Mouse (Mus musculus) macrophage (primary cell): ENCODE results near the gene Smc3. TPM values are rescaled to one million over a fixed set of nuclear protein-coding genes. Genes with fewer than 3 reads are reported as not detected.

ENCODE experiments used
- H3K27ac ChIP-seq: fragments of 350-480 bp; formaldehyde crosslinking; 2 replicates; pipeline ENCODE4 v1.9.0; 2021
- H3K36me3 ChIP-seq: fragments of 350-480 bp; formaldehyde crosslinking; 2 replicates; pipeline ENCODE4 v1.9.0; 2021; ENCODE audit errors: inconsistent target
- H3K4me3 ChIP-seq: fragments of 350-480 bp; formaldehyde crosslinking; 2 replicates; pipeline ENCODE4 v1.9.0; 2021; ENCODE audit errors: inconsistent target
- H3K79me2 ChIP-seq: fragments of 350-480 bp; formaldehyde crosslinking; 2 replicates; pipeline ENCODE4 v1.9.0; 2021; ENCODE audit errors: inconsistent target
- WGBS: methylation state at CpG from one replicate; pipeline ENCODE4 v1.1.7; 2026; ENCODE audit warnings: inconsistent platforms; ENCODE audit not compliant: missing documents; 5-methylcytosine and 5-hydroxymethylcytosine counted together
- polyA plus RNA-seq: library from polyadenylated mRNA; stranded (reverse); fragments of 250-400 nt; gene quantifications from 3 replicates; pipeline ENCODE4 v1.2.4, GENCODE M21; 2018; ENCODE audit warnings: inconsistent platforms
- total RNA-seq, 78 experiments: library from RNA; depleted of rRNA; stranded (reverse); fragments of 250-400 nt; gene quantifications; 1 replicate in 9 of 78; 2 replicates in 24 of 78; 3 replicates in 43 of 78; 4 replicates in 2 of 78; pipeline ENCODE4 v1.2.4; 2018; ENCODE audit warnings: inconsistent platforms in 56 of 78

Gene Smc3
- total RNA-seq (2018; cell fraction: chromatin; rRNA removed), result 10 to 100 TPM; 10.9 to 74.7 (median 30.3) TPM
- 10 to 100 TPM in 24 of 26 experiments, 1 to 10 TPM in 2; 8.4 to 22.2 (median 15.4) TPM for total RNA-seq (2018; cell fraction: cytosol; rRNA removed)
- total RNA-seq (2018; cell fraction: nucleus; rRNA removed), result 10 to 100 TPM; 10.5 to 48.2 (median 18.1) TPM
- 16.4 to 35.2 TPM (median 24.2 TPM) in 3 replicates for polyA plus RNA-seq

DNA sequence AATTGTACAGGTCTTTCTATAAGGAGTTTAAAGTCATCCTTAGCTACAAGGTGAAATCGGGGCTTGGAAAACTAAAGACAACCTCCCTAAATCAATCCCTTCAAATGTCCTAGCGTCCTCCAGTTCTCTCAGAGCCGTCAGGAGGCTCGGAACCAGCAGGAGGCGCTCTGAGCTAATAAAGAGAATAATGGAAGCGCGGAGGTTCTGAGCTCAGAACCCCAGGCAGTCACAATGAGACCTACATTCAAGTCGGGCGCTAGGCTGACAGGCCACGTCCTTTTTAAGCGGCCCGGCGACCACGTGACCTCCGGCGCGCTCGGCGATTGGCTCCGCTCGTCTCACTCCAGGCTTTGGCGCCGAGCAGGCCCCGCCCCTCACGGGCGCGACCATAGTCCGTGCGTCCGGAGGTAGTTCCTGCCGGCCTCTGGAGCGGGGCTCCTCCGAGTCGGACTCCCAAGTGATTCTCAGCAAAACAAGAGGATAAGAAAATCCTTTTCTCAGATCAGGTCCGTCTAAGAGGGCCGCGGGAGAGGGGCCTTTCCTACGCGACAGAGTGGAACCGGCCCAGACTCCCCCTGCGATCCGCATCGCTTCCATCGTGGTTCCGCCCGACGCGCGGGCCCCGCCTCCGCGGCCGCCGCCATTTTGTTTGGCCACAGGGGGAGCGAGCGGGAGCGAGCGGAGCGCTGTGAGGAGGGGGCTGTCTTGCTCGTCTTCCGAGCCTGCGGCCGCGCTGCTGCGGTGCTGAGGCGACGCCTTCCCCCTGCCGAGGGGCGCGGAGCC lies at the start of gene Smc3:
Gene Smc3 (plus strand): TSS at position 642 of the 783 bp plus-strand sequence.
- under 1% methylated on average over 70 of the region's 70 CpGs for WGBS
- H3K4me3 ChIP-seq, result peak within 1 kb of the TSS; percentile 51
- H3K27ac ChIP-seq, result peak within 1 kb of the TSS; percentile 76
- H3K79me2 ChIP-seq, result peaks cover 43% of the 10 kb centered on the region
- H3K36me3 ChIP-seq, result no peaks in the 10 kb centered on the region

DNA sequence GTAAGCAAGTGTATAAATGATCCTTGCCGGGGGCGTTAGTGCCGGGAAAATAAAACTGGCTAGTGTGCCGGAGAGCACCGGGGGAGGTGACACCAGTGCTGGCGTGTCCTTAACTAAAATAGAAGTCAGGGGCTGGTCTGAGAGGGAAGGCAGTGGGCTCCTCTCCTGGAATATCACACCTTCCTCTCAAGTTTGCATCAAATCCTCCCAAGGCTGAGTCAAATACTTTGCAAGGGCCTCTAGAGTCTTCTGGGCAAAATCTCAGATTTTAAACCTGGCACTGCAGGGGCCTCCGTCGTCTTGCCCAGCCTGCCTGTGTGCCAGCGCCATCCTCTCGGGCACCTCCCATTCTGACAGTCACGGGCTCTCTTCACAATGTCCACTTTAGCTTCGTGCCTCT lies 49.2 kb upstream of the Smc3 start:
- H3K27ac ChIP-seq, result no peak overlapping the region

DNA sequence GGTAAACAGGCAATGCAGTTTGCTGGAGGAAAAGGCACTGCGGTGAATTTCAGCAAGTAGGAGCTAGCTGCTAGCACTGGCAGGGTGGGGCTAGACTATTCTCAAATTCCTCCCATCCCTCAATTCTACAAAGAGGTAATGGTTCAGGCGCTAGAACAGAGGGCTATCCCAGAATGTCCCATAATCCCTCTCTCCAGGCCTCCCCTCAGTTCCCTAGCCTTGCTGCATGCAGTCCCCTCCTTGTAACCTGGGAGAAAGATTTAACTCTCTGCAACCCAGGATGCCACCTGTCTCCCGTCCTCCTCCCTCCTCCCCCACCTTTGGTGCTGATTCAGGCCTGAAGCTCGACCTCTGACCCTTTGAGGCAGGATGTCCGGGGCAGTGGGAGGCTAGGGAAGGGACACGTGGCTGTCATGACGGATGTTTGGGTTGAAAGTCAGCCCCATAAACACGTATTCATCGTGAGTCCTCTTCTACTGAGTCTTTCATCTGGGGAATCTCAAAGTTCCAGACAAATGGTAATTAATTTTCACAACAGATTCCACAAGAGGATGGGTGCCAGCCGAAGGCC lies 47.9 kb upstream of the Smc3 start:
- Histone ChIP-seq H3K36me3 (no peaks in the 10 kb centered on the region), H3K27ac (no peak overlapping the region), H3K4me3 (no peak overlapping the region), H3K79me2 (no peaks in the 10 kb centered on the region)
- WGBS, result 92% methylated on average over 10 of the region's 10 CpGs

More for the DNA sequence above, 49.2 kb upstream of the Smc3 start:
- Histone ChIP-seq H3K4me3 (no peak overlapping the region), H3K36me3 (no peaks in the 10 kb centered on the region), H3K79me2 (no peaks in the 10 kb centered on the region)
- 94% methylated on average over 11 of the region's 12 CpGs for WGBS

DNA sequence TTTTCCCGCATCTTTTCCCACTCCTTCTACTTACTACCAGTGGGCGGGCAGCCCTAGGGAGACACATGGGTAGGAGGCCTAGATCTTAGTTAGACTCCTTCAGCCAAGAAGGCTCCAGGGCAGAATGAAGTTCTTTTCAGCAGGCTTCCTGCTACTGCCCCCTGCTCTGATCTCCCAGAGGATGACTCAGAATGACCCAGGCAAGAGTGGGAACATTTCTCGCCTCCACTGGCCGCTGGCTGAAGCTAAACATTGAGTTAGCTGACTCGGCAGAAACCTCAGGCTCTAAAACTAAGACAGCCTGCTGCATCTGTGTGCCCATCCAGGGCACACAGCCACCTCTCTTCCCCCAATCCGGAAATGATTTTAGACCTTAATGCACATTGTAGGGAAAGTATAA lies 47.4 kb upstream of the Smc3 start:
- Histone ChIP-seq H3K27ac (no peak overlapping the region), H3K36me3 (no peaks in the 10 kb centered on the region), H3K79me2 (no peaks in the 10 kb centered on the region), H3K4me3 (no peak overlapping the region)
- WGBS, result 63% methylated on average over 6 of the region's 6 CpGs

DNA sequence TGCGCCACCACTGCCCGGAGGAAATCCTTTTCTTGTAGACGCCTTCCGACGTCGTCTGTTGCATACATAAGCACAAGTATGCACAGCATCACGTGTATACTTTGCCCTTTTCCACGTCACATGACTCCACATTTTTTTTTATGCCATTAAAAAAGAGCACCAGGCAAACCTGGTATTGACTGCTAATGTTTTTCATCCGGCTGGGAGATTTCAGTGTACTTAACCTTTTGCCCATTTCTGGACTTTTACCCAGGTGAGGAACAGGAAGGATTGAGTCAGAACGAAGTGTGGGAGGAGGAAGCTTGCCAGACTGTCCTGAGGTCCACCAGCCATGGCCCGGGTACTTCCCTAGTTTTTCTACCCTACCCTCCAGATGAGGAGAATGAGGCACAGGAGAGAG lies 45.8 kb upstream of the Smc3 start:
- Histone ChIP-seq H3K4me3 (no peak overlapping the region), H3K27ac (no peak overlapping the region), H3K79me2 (no peaks in the 10 kb centered on the region), H3K36me3 (no peaks in the 10 kb centered on the region)
- WGBS, result 73% methylated on average over 11 of the region's 11 CpGs

DNA sequence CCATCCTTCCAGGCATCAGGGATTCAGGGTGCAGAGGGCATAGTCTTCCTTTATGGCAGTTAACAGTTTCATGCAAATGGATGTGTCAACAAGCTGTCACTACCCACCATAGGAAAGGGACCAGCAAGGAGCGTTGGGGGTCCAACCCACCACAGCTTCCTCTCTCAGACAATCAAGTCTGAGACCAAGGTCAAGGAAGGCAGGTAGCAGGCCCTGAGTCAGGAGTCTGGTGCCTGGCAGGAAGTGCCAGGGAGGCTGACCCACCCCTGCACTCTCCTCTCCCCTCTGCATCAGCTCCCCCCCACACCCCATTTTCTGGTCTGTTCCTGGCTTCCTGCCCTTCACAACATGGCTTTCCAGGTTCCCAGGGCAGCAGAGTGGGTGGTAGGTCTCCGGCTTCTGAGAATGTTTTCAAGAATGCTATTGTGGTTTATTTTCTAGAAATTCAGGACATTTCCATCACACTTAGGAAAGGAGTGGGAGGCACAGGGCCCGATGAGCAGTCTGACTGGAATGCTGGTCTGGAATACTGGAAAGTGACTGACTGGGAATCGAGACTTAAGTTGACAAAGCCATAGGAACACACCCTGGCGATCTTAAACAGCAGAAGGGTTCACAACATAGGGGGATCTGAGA lies 45.1 kb upstream of the Smc3 start:
- Histone ChIP-seq H3K4me3 (no peak overlapping the region), H3K27ac (no peak overlapping the region), H3K36me3 (no peaks in the 10 kb centered on the region), H3K79me2 (no peaks in the 10 kb centered on the region)
- WGBS, result 81% methylated on average over 5 of the region's 5 CpGs

DNA sequence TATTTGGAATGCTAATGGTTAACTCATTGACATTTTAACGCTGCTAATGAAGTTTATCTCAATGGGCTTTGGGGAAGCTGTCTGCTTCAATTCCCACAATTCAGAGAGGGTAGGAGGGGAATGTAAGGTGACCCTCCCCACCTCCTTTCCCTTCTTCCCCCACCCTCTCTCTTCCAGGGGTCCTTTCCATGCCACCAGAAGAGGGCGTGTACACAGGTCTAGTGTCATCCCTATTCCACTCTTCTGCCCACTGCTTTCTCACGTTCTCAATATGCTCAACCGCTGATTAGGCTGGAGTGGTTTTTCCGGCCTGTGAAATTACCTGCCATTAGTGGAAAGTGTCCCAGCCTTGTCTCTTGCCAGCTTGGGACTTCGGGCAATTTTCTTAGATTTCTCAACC lies 43.4 kb upstream of the Smc3 start:
- Histone ChIP-seq H3K36me3 (no peaks in the 10 kb centered on the region), H3K27ac (no peak overlapping the region), H3K4me3 (no peak overlapping the region), H3K79me2 (no peaks in the 10 kb centered on the region)
- 71% methylated on average over 6 of the region's 6 CpGs for WGBS

DNA sequence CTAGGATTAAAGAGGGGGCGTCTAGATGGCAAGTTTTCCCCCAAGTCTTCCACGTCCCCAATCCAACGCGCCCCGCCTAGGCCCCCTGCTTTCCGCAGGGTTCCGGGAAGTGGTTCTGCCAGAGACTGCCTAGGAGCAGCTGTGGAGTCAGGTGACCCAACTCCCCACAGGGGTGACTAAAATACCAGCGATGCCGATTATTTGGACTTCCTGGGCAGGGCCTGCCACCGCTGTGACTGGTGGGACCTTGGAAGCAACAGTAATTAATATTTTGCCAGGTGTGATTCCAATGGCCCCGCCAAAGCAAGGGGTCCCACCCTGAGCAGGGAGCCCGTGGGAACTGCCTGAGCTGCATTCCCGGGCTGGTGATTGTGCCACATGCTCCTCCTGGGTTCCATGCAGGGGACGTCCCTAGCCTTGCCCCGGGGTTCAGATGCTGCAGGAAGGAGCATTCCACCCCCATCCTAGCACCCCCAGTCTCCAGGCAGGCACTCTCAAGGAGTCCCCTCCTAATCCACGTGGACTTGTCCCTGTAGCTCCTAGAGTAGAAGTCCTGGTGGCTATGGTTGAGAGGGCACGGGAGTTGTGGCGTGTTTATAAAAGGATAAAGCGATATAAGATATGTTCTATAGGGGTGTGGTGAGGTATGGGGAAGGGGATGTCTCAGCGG lies 42.8 kb upstream of the Smc3 start:
- WGBS, result 40% methylated on average over 20 of the region's 20 CpGs
- H3K4me3 ChIP-seq, result no peak overlapping the region
- H3K36me3 ChIP-seq, result no peaks in the 10 kb centered on the region
- H3K79me2 ChIP-seq, result no peaks in the 10 kb centered on the region
- no peak overlapping the region for H3K27ac ChIP-seq

DNA sequence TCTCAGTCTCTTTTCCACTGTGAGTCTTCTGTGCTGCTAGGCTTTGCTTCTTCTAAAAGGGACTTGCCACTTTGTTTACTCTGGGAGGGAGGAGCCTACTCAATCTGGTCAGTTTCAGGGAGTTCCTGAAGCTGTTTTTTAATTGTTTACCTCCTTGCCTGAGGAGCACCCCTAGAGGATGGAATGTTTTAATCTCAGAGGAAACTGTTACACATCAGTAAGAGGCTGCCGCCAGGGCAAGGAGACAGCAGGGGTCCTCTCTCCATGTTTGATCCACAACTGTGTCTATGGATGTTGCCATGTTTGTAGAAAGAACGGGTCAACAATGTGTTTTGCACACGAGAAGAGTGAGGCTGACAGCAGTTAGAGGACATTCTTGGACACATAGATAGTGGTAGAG lies 39.8 kb upstream of the Smc3 start:
- Histone ChIP-seq H3K79me2 (no peaks in the 10 kb centered on the region), H3K27ac (no peak overlapping the region), H3K36me3 (no peaks in the 10 kb centered on the region), H3K4me3 (no peak overlapping the region)
- WGBS, result 95% methylated on average over 3 of the region's 3 CpGs

DNA sequence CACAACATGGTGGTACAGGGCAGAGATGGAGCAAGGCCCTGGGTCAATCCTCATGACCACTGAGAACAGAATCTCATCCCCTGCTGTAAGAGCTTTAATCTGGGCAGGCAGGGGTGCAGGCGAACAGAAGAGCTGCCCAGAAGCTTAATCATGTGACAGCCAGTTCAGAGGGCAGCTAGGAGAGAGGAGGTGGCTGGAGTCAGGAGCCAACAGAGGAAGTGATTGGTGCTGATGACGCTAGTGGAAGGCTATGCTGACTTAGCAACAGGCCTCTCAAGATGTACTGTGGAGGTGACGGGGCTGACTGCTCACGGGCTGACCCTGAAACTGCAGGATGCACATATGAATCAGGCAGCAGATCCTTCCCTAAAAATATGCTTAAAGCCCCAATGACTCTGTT lies 36.0 kb upstream of the Smc3 start:
- Histone ChIP-seq H3K27ac (peak overlapping the region; percentile 60), H3K36me3 (no peaks in the 10 kb centered on the region), H3K4me3 (no peak overlapping the region), H3K79me2 (no peaks in the 10 kb centered on the region)
- 24% methylated on average over 4 of the region's 4 CpGs for WGBS

DNA sequence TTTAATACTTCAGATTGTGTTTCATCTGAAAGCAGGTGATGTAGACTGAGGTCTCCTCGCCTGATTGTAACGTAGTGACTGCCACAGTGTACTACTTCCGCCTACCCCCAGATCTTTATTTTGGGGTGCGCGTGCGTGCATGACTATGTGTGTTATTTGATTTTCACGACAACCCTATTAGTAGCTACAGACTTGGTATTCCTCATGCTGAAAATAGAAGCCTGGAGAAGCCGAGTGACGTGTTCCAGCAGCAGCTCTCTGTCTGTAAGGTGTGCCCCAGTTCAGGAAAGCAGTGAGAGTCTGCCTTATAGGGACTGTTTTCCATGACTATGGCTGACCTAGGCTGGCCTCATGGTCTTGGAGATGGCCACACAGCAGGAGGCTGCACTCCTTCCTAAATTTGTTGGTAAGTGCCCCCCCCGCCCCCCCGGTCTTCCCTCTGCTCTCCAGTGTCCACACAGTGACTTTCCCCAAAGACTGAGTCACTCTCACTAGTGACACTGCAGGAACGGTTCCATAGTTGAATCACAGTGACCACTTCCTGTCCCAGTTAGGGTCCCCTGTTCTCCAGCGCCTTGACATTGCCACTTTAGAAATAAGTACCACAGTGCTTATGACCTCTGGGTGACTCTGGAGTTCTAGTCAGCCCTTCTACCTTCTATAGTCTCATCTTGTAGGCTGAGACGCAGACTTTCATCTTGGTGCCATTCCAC lies 34.5 kb upstream of the Smc3 start:
- WGBS, result 67% methylated on average over 14 of the region's 14 CpGs
- H3K4me3 ChIP-seq, result no peak overlapping the region
- H3K27ac ChIP-seq, result peak overlapping the region; percentile 28
- no peaks in the 10 kb centered on the region for H3K36me3 ChIP-seq
- H3K79me2 ChIP-seq, result no peaks in the 10 kb centered on the region

DNA sequence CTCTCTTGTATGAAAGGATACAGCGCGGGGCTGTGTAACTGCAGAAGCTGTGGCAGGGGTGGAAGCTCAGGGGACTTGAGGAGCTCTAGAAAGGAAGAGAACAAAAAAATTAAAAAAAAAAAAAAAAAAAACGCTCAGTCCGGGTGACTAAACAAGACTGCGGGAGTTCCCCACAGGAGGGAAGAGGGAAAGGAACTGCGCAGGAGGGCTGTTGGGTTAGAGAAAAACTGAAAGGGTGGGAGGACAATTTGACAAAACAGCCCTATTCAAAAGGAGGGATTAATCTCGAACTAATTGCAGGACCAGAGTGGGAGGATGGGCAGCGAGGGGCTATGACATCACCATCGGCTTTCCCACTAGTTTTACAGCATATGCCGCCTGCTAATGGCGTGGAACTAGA lies 32.3 kb upstream of the Smc3 start:
- WGBS, result 24% methylated on average over 11 of the region's 11 CpGs
- Histone ChIP-seq H3K27ac (peak overlapping the region; percentile 21; the same call in 1 of the 2 replicates), H3K79me2 (no peaks in the 10 kb centered on the region), H3K4me3 (no peak overlapping the region), H3K36me3 (no peaks in the 10 kb centered on the region)

DNA sequence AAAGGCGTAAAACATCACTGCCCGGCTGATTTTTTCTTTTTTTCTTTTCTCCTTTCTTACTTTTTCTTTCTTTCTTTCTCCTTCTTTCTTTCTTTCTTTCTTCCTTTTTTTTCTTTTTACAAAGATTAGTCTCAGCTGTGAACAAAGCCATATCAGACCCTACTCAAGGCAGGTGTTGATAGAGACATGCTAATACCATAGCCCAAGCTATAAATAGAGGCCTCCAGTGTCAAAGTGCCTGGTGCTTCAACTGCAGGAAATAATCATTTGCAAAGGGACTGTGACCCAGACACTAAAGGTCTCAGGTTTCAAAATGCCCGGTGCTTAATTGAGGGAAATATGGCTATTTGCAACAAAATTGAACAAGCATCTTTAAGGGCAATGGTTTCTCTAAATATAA lies 31.6 kb upstream of the Smc3 start:
- Histone ChIP-seq H3K27ac (no peak overlapping the region), H3K4me3 (no peak overlapping the region), H3K79me2 (no peaks in the 10 kb centered on the region), H3K36me3 (no peaks in the 10 kb centered on the region)
- 70% methylated on average over 3 of the region's 3 CpGs for WGBS

DNA sequence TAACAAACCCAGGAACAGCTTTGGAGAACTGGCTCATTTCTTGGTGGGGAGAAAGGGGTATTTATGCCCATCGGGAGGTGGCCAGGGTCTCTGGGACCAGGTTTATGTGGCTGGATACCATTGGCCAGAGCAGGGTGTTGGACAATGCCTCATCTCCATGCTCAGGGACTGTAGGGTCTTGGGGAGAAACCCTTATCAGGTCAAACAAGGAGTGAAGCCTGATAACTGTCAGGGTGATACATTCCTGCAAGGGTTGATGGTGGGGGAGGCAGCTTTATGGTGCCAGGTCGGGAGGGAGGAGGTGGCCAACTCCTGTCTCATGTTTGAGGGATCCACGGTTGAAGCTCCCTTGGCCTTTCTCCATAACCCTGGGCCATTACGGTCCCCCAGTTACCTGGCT lies 29.1 kb upstream of the Smc3 start:
- no peak overlapping the region for H3K27ac ChIP-seq
- H3K4me3 ChIP-seq, result no peak overlapping the region
- WGBS, result 92% methylated on average over 4 of the region's 4 CpGs
- H3K79me2 ChIP-seq, result no peaks in the 10 kb centered on the region
- no peaks in the 10 kb centered on the region for H3K36me3 ChIP-seq
